In genomic region chr3:137782836-137783235, GRCm38 (mm10) we compare ENCODE assay signal across 21 mouse cellular contexts.
DNase-seq lines count a peak whose midpoint lies in the region; ATAC-seq and TF ChIP-seq lines count a peak whose summit lies in the region.
"Had no signal": no experiment of that assay in that cellular context is flagged by ENCODE, and none has a peak within 500 bp of the region (broad histone marks: within the 10 kb centered on the region; RNA-seq: fewer than 3 reads in every experiment).

No protein-coding gene starts in this region.

- H3K36me3 ChIP-seq in lung, postnatal 0 days (ENCODE audit: insufficient read depth, low read length), result no peaks in the 10 kb centered on the region
- H3K36me3 ChIP-seq in G1E (replicated peaks) (no peaks in the 10 kb centered on the region), MEL (ENCODE audit: control insufficient read depth in 1 of 2, insufficient read depth in 2 of 2, low read length in 2 of 2) (peaks cover 0 to 17% of the 10 kb centered on the region in 2 experiments; a peak in 2 of 4 replicates)
- H3K36me3 ChIP-seq: forebrain, embryonic 10.5 days; heart, embryonic 13.5 days; hindbrain, embryonic 12.5 days; hindbrain, embryonic 15.5 days had no signal

- no peak for TF ChIP-seq RAD21 in MEL (IDR thresholded peaks at IDR 0.05; ENCODE audit: low read depth, low read length)

- TF ChIP-seq POLR2A in MEL (IDR thresholded peaks at IDR 0.05; ENCODE audit: control insufficient read depth in 1 of 2, insufficient read depth in 1 of 2, low read depth in 1 of 2, low read length in 2 of 2, poor library complexity in 1 of 2), result no peak

- TF ChIP-seq CTCF in lung, postnatal 0 days (IDR thresholded peaks at IDR 0.05), result no peak
- TF ChIP-seq CTCF in G1E (IDR thresholded peaks at IDR 0.05; ENCODE audit: low read depth, low read length), result no peak
- TF ChIP-seq CTCF in MEL (IDR thresholded peaks at IDR 0.05 in 2 of 3, conservative IDR thresholded peaks at IDR 0.05 in 1 of 3; ENCODE audit: control insufficient read depth in 1 of 3, insufficient read depth in 1 of 3, low read depth in 2 of 3, low read length in 3 of 3, poor library complexity in 1 of 3, severe bottlenecking in 1 of 3), result no peak

- H3K27me3 ChIP-seq in lung, postnatal 0 days (replicated peaks; ENCODE audit: insufficient read depth, low read length), result no peaks in the 10 kb centered on the region
- H3K27me3 ChIP-seq in G1E (ENCODE audit: insufficient read depth, low read length) (peaks cover 24% of the 10 kb centered on the region), MEL (ENCODE audit: control insufficient read depth in 1 of 2, insufficient read depth in 2 of 2, low read length in 2 of 2) (no peaks in the 10 kb centered on the region)
- H3K27me3 ChIP-seq: hindbrain, embryonic 15.5 days had no signal

- H3K4me1 ChIP-seq in lung, postnatal 0 days (ENCODE audit: insufficient read depth, low read depth, low read length), result no peaks in the 10 kb centered on the region
- H3K4me1 ChIP-seq in G1E (ENCODE audit: insufficient read depth, low read depth, low read length) (peaks cover 52% of the 10 kb centered on the region), MEL (ENCODE audit: control insufficient read depth in 1 of 2, insufficient read depth in 2 of 2, low read length in 2 of 2) (peaks cover 4 to 21% of the 10 kb centered on the region in 2 experiments)

- H3K79me2 ChIP-seq in MEL (ENCODE audit: control insufficient read depth, insufficient read depth, low read length, poor library complexity), result no peaks in the 10 kb centered on the region

- no peak overlapping the region for H3K4me2 ChIP-seq in lung, postnatal 0 days (replicated peaks; ENCODE audit: low read depth, low read length)
- H3K4me2 ChIP-seq: forebrain, embryonic 13.5 days; heart, embryonic 13.5 days; hindbrain, embryonic 12.5 days; hindbrain, embryonic 15.5 days had no signal

- TF ChIP-seq EP300 in lung, postnatal 0 days (IDR thresholded peaks at IDR 0.05), result no peak
- TF ChIP-seq EP300 in MEL (IDR thresholded peaks at IDR 0.05; ENCODE audit: low read depth in 1 of 2, low read length in 2 of 2), result peak; percentile 80 to 83

- H3K4me3 ChIP-seq in lung, postnatal 0 days (ENCODE audit: low read depth, low read length), result no peak overlapping the region
- no peak overlapping the region for H3K4me3 ChIP-seq in G1E (ENCODE audit: low read depth, low read length)
- H3K4me3 ChIP-seq in MEL (ENCODE audit: control insufficient read depth in 1 of 2, insufficient read depth in 1 of 2, low read depth in 2 of 2, low read length in 2 of 2), result peak overlapping the region in 1 of 2 experiments; percentile 34; a peak in 1 of 4 replicates
- H3K4me3 ChIP-seq: forebrain, embryonic 10.5 days; forebrain, embryonic 13.5 days; heart, embryonic 13.5 days; hindbrain, embryonic 12.5 days; hindbrain, embryonic 15.5 days had no signal

- H3K9me3 ChIP-seq in lung, postnatal 0 days (ENCODE audit: low read length), result no peaks in the 10 kb centered on the region
- H3K9me3 ChIP-seq in G1E (replicated peaks), result no peaks in the 10 kb centered on the region
- no peaks in the 10 kb centered on the region for H3K9me3 ChIP-seq in MEL (replicated peaks; ENCODE audit: insufficient read depth, low read length)
- H3K9me3 ChIP-seq: forebrain, embryonic 10.5 days; forebrain, embryonic 13.5 days; heart, embryonic 13.5 days; hindbrain, embryonic 12.5 days; hindbrain, embryonic 15.5 days had no signal

- no peak for ATAC-seq in lung, postnatal 0 days
- ATAC-seq in G1E (ENCODE audit: extremely low read depth, insufficient number of reproducible peaks, low FRiP score, poor library complexity, severe bottlenecking), result peak; percentile 58; the same call in 1 of the 2 replicates
- peak; percentile 39; the same call in 1 of the 2 replicates for ATAC-seq in megakaryocyte-erythroid progenitor cell, adult 5-6 weeks (replicated peaks; ENCODE audit: low FRiP score, low TSS enrichment, poor library complexity, severe bottlenecking)
- ATAC-seq: activated CD4-positive, CD25-positive, alpha-beta regulatory T cell, adult 4 months; forebrain, embryonic 13.5 days; forebrain, embryonic 16.5 days had no signal

- peak; percentile 9 for DNase-seq in lung, postnatal 0 days (ENCODE audit: low spot score)
- no peak for DNase-seq in lung, postnatal 14 days
- DNase-seq in G1E (ENCODE audit: low spot score) (no peak), MEL (ENCODE audit: low read depth, low spot score) (peak; percentile 67)
- DNase-seq in kidney, postnatal 4 days, result no peak
- DNase-seq: adrenal gland, adult 8-10 months; adrenal gland, postnatal 25 days; cerebellum, adult 18-20 months; cerebellum, adult 9-10 months; cerebellum, postnatal 14 days; gastrocnemius, postnatal 10 days; gastrocnemius, postnatal 36 days; heart, postnatal 14 days had no signal

- H3K9ac ChIP-seq in lung, postnatal 0 days (replicated peaks; ENCODE audit: low read depth), result no peak overlapping the region
- no peak overlapping the region for H3K9ac ChIP-seq in MEL (ENCODE audit: control insufficient read depth, low read depth, low read length, poor library complexity, severe bottlenecking)
- H3K9ac ChIP-seq: forebrain, embryonic 13.5 days; heart, embryonic 13.5 days; hindbrain, embryonic 12.5 days; hindbrain, embryonic 15.5 days had no signal

- no peak overlapping the region for H3K27ac ChIP-seq in lung, postnatal 0 days (ENCODE audit: low read length)
- peak overlapping the region; percentile 39 for H3K27ac ChIP-seq in MEL (ENCODE audit: control insufficient read depth, low read depth, low read length)
- H3K27ac ChIP-seq: forebrain, embryonic 13.5 days; heart, embryonic 13.5 days; hindbrain, embryonic 12.5 days; hindbrain, embryonic 15.5 days had no signal

- WGBS in lung, postnatal 0 days, result 47% methylated on average over 5 of the region's 5 CpGs

TF ChIP-seq in MEL, 35 proteins besides CTCF, POLR2A, EP300 and RAD21:
- TF ChIP-seq USF1 (IDR thresholded peaks at IDR 0.05; ENCODE audit: low read depth, low read length) (no peak), TAL1 (IDR thresholded peaks at IDR 0.05; ENCODE audit: low read length) (no peak; the same call in 1 of the 2 replicates), ZMIZ1 (IDR thresholded peaks at IDR 0.05; ENCODE audit: low read depth, low read length) (no peak), ZKSCAN1 (IDR thresholded peaks at IDR 0.05; ENCODE audit: low read depth, low read length) (no peak), ETS1 (IDR thresholded peaks at IDR 0.05; ENCODE audit: low read depth, low read length) (peak; percentile 57; the same call in 1 of the 2 replicates), KAT2A (conservative IDR thresholded peaks at IDR 0.05; ENCODE audit: low read depth, low read length) (no peak), MYC (IDR thresholded peaks at IDR 0.05; ENCODE audit: low read depth, low read length) (no peak), UBTF (IDR thresholded peaks at IDR 0.05; ENCODE audit: borderline replicate concordance, insufficient read depth, low read depth, low read length) (no peak), MYB (IDR thresholded peaks at IDR 0.05; ENCODE audit: low read depth, low read length) (peak; percentile 49; the same call in 1 of the 2 replicates), RCOR1 (IDR thresholded peaks at IDR 0.05; ENCODE audit: low read depth, low read length) (peak; percentile 65), GATA1 (IDR thresholded peaks at IDR 0.05; ENCODE audit: low read depth, low read length) (peak; percentile 91), TBP (IDR thresholded peaks at IDR 0.05; ENCODE audit: low read depth, low read length) (no peak), MEF2A (IDR thresholded peaks at IDR 0.05; ENCODE audit: extremely low read depth, insufficient replicate concordance, low read depth, low read length, poor library complexity, severe bottlenecking) (no peak), MXI1 (IDR thresholded peaks at IDR 0.05; ENCODE audit: low read depth, low read length) (0 out of 2 replicates have a peak, but pooled peaks have one; percentile 41), SIN3A (IDR thresholded peaks at IDR 0.05; ENCODE audit: low read length) (no peak), NELFE (IDR thresholded peaks at IDR 0.05; ENCODE audit: low read depth, low read length) (no peak), HCFC1 (IDR thresholded peaks at IDR 0.05; ENCODE audit: low read depth, low read length) (no peak), BHLHE40 (IDR thresholded peaks at IDR 0.05; ENCODE audit: borderline replicate concordance, low read depth, low read length) (no peak), MAX (IDR thresholded peaks at IDR 0.05; ENCODE audit: low read length) (peak; percentile 55; the same call in 1 of the 2 replicates), NRF1 (IDR thresholded peaks at IDR 0.05; ENCODE audit: insufficient read depth, low read depth, low read length, poor library complexity, severe bottlenecking) (no peak), CHD2 (IDR thresholded peaks at IDR 0.05; ENCODE audit: low read length) (no peak), JUND (IDR thresholded peaks at IDR 0.05; ENCODE audit: low read depth, low read length) (no peak), USF2 (IDR thresholded peaks at IDR 0.05; ENCODE audit: borderline replicate concordance in 1 of 2, insufficient read depth in 1 of 2, low read depth in 1 of 2, low read length in 2 of 2) (no peak), CHD1 (IDR thresholded peaks at IDR 0.05; ENCODE audit: low read depth, low read length) (no peak), GABPA (IDR thresholded peaks at IDR 0.05; ENCODE audit: low read depth, low read length) (no peak), MAZ (IDR thresholded peaks at IDR 0.05; ENCODE audit: low read depth, low read length) (peak; percentile 15; the same call in 1 of the 2 replicates), TCF12 (IDR thresholded peaks at IDR 0.05; ENCODE audit: low read depth, low read length) (peak; percentile 75; the same call in 1 of the 2 replicates), ELF1 (IDR thresholded peaks at IDR 0.05; ENCODE audit: low read depth, low read length) (no peak), MAFK (IDR thresholded peaks at IDR 0.05; ENCODE audit: borderline replicate concordance, low read depth, low read length) (no peak), POLR2AphosphoS2 (IDR thresholded peaks at IDR 0.05; ENCODE audit: low read length) (no peak), POLR2AphosphoS5 (IDR thresholded peaks at IDR 0.05; ENCODE audit: borderline replicate concordance, low read depth, low read length) (no peak), SMC3 (IDR thresholded peaks at IDR 0.05; ENCODE audit: low read depth, low read length) (no peak), E2F4 (IDR thresholded peaks at IDR 0.05; ENCODE audit: borderline replicate concordance, low read depth, low read length) (no peak), ZC3H11A (IDR thresholded peaks at IDR 0.05; ENCODE audit: low read depth, low read length) (no peak), ZNF384 (IDR thresholded peaks at IDR 0.05; ENCODE audit: low read depth, low read length) (no peak)
TF ChIP-seq in MEL: peak in this region for 8.

Comparison
In these comparisons a context has a peak if more than half of its experiments do, and no peak if none do; other contexts are left out.
1. DNase-seq: peak in lung, postnatal 0 days (single experiment) and MEL (single experiment); none in lung, postnatal 14 days (single experiment), G1E (single experiment) and kidney, postnatal 4 days (0 of 2).